Mouse (Mus musculus) megakaryocyte-erythroid progenitor cell, adult 5-6 weeks (primary cell): ENCODE measurements around the gene Zfp950. TPM values are rescaled to one million over a fixed set of nuclear protein-coding genes. Genes with fewer than 3 reads are reported as not detected.
"Not testable (repeated sequence)": the region's sequence is repeated elsewhere in the genome, so short reads cannot be mapped to it uniquely, and the experiment has no call there.

ENCODE experiments used
- ATAC-seq: replicated peaks from 2 replicates; pipeline ENCODE4 v1.8.0; 2016; ENCODE audit warnings: mild to moderate bottlenecking, inconsistent platforms; ENCODE audit not compliant: severe bottlenecking, poor library complexity, low FRiP score, low TSS enrichment
- total RNA-seq, 2 experiments: library from RNA; stranded (forward) in 1 of 2; stranded (reverse) in 1 of 2; fragments of 200-1000, 215-1000 nt in 1 of 2; fragments of >200 nt in 1 of 2; fragmentation: Nextera tagmentation in 1 of 2; gene quantifications; 2 replicates each; pipeline ENCODE4 v1.2.3; 2014 to 2017

Zfp950 gene
- total RNA-seq (2014; fragmentation: Nextera tagmentation), result 34.4 and 40.7 TPM in 2 replicates
- total RNA-seq (2017), result 27.7 and 48.3 TPM in 2 replicates

GRCm38 (mm10) chr19:61140342-61141206 lies at the start of gene Zfp950:
Gene Zfp950, minus strand, starts transcription at chr19:61140840.
- peak; percentile 100 for ATAC-seq

GRCm38 (mm10) chr19:61183590-61183989 lies 43.0 kb upstream of the Zfp950 start, which contains the start of gene Gm6020:
Gene Gm6020, plus strand, starts transcription at chr19:61183890.
- ATAC-seq, result not testable (repeated sequence)

DNA sequence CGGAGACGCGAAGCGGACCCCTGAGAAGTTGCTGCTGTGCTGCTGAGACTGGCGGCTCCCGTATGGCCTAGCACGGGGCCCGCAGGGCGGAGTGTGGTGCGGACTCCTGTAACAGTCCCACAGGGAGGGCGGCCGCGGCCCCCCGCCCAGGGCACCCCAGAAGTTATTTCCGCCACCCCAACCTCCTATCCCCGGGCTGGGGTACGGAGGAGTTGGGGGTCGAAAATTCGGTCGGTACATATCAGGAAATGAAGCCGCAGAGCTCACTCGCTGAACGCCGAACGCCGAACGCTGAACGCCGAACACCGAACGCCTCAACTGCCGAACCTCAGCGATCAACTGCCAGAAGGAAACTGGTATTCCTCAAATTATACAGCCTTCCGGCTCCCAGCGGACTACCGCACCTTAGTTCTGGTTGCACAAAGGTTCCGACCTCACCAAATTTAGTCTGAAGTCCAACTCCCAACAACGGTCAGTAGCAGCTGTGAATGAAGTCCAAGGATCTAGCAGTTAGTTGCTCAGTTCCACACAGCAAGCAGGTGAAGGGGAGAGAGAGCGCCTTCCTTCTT lies 35.2 kb upstream of the Zfp950 start, which contains the start of gene Gm7102:
Gm7102 (minus strand) TSS at position 554 of the 569 bp plus-strand sequence.
- peak; percentile 50 for ATAC-seq

GRCm38 (mm10) chr19:61151701-61152420 lies 11.2 kb upstream of the Zfp950 start:
- peak; percentile 88 for ATAC-seq

DNA sequence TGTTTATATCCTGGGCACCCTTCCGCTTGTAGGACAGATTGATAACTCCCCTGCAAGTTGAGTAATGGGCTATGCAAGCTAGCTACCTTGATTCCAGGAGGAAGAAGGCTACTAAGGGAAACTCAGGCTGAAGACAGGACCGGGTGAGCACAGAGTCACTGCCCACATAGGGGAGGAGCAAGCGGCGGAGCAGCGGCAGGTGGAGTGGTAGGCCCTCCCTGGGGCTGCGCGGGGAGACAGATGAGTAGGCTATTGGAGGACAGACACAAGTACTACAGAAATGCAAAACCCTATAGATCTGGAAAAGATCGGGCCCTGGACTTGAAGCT lies 10.7 kb upstream of the Zfp950 start:
- peak; percentile 92 for ATAC-seq

DNA sequence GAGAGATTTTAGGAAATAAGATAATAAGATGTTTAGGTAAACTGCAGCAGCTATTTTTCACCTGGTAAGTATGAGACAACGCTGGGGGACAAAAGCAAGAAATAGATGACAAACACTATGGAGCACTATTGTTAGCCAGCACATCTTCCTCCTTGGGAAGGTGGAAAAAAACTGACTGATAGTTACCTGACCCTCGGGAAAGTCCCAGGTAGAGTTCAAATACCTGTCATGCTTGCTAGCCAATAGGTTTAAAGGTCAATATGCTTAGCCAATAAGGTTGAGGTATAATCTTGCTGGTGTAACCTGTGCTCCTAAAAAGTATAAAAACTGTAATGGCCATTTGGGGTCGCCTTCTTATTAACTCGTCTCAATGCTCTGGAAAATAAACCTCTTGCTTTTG lies 659 bp upstream of the Zfp950 start:
- ATAC-seq, result no peak

DNA sequence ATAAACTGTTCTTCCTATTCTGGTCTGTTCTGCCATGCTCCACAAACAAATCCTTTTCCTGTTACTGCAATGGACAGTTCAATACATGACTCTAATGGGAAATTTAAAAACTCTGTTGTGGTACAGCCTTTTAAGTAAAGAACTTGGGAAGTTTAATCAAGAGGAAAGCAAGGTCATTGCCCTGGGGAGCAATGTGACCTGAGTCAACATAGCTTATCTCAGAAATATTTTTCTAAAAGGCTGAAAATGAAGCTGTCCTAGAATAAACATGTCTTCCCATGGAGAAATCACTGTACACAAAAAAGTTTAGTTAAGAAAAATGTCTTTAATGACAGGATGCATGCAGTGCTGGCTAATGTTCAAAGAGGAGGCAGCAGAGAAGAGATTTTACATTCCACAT lies 2.0 kb downstream of the Zfp950 start:
- ATAC-seq, result no peak

DNA sequence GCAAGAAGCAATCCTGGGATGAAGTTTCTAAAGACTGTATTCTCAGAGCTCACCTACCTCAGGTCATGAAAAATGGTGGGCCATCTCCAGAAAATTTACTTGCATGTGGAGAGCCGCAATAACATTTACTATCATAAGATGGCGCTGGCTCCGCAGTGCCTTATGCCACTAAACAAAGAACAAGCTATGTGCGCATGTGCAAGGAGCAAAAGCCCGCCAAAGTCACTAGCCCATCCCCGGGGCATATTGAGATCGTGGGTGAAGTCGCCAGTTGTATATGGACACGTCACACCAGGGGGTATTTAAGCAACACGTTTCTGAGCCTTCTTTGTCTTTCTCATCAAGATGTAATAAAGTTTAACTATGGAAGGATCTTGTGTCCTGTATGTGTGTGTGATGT lies 9.5 kb downstream of the Zfp950 start:
- no peak for ATAC-seq

- ATAC-seq, result no peak
Measured at GRCm38 (mm10) chr19:61110184-61110583, 30.5 kb downstream of the Zfp950 start.

DNA sequence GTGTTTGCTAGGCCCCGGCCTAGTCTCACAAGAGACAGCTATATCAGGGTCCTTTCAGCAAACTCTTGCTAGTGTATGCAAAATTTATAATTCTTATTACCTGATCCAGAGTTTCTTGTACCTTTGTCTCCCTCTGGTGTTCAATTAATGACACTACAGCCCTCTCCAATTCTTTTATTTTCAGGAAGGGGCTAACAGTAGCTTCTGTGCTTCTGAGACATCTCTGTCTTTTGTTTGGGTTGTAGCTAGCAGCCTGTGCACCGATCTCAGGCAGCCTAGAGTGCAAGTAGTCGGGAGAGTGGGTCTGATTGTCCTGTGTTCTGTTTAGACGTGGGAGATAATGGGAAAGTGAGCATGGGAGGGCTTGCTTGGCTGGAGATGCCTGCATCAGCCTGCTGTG lies 42.9 kb downstream of the Zfp950 start:
- peak; percentile 75 for ATAC-seq

GRCm38 (mm10) chr19:61096776-61097175 lies 43.9 kb downstream of the Zfp950 start:
- no peak for ATAC-seq

DNA sequence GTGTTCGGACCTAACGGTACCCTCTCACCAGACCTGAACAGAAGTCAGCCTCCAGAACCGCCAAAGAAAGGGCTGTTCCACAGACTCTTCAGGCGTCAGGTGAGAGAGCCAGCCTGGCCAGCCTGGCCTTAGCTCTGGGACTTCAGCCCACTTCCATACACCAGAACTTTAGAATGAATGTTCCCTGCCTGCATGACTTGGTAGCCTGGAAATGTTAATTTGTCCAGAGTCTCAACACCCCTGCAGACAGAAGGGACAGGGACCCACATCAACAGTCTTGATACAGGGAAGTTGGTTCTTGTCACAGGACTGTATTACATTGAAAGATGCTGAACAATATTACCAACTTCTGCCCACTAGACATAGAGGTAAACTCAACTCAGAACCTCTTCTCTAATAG lies 50.1 kb downstream of the Zfp950 start:
- no peak for ATAC-seq

- no peak for ATAC-seq
Measured at GRCm38 (mm10) chr19:61089001-61089400, 51.6 kb downstream of the Zfp950 start.

- ATAC-seq, result no peak
Measured at GRCm38 (mm10) chr19:61087781-61088180, 52.9 kb downstream of the Zfp950 start.

- no peak for ATAC-seq
Measured at GRCm38 (mm10) chr19:61085217-61085616, 55.4 kb downstream of the Zfp950 start.

DNA sequence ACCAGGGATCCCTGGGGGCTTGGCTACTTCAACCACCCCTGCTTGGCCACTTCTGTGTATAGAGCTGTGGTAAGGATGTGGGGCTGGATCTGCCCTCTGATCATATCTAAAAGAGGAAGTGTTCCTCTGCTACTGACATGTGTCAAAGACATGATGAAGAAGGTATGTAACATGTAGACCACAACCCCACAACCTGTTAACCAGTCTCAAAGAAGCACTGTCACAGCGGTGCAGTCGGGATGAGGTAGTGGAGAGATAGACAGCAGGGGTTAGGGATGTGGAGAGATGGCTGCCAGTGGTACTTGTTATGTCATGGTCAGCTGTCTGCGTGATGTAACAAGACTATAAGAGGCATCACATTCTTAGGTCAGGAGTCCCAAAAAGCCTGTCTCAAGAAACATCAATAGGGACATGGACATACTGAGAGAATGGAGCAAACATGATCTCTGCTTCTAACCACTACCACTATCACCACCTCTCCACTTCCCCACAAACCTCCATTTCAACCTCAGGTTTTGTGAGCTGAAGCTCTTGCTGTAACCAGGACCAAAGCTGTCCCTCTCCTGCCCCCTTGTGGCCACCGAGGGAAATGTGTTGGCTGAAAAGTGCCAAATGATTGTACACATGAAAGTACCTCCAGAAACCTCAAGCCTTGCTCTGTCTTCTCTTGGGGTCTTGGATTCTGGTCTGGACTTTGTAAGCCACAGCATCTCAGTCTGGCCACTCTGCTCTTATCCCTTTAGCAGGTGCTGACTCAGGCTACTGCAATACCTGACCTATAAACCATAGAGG lies 56.3 kb downstream of the Zfp950 start:
- ATAC-seq, result peak; percentile 85

DNA sequence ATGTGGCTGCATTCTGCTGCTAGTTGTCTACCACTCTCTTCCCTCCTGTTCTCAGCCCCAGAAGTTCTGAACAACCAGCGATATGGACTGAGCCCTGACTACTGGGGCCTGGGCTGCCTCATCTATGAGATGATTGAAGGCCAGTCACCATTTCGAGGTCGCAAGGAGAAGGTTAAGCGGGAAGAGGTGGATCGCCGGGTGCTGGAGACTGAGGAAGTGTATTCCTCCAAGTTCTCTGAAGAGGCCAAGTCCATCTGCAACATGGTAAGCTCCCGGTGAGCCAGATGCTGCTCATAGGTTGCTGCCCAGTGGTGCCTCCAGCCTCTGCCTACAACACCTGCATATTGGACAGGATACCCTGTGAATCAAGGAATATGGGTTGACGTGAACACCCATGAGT lies 57.6 kb downstream of the Zfp950 start:
- no peak for ATAC-seq

DNA sequence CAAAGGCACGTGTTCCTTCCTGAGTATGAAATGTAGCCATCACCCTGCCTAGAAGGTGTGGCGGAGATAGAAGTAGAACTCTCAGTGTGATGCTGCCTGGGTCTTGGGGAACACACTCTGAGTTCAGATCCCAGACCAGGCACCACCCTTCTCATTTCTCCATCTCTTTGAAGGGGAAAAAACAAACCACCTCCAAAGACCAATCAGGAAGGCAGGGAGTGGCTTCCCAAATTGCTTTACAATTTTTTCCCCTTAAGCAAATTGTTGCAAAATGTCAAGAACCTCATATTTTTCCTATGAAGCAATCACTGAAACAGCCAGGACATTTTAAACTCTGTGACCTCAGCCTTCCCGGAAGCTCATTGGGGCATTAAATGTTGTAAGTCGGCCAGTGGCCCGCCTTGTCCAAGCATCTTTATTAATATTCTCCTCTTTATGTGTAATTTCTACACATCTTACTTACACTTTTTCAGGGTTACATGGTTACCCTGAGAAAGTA lies 60.3 kb downstream of the Zfp950 start:
- no peak for ATAC-seq

- ATAC-seq, result peak; percentile 69
Measured at GRCm38 (mm10) chr19:61078622-61079021, 62.0 kb downstream of the Zfp950 start.
